In genomic region chr6:91683602-91684473, GRCm38 (mm10) we compare ENCODE assay signal across 8 mouse cellular contexts. TPM values are rescaled to one million over a fixed set of nuclear protein-coding genes. Genes with fewer than 3 reads are reported as not detected.
DNase-seq lines count a peak whose midpoint lies in the region; ATAC-seq lines count a peak whose summit lies in the region.

Gene Slc6a6 (plus strand): TSS chr6:91684053.

- H3K4me1 ChIP-seq in brown adipose tissue, adult 24 weeks (ENCODE audit: control insufficient read depth, insufficient read depth, insufficient read length, low read length) = peaks cover 21% of the 10 kb centered on the region
- H3K4me1 ChIP-seq in heart, embryonic 14.5 days (ENCODE audit: control insufficient read depth in 2 of 2, insufficient read depth in 2 of 2, low read length in 2 of 2) = peaks cover 35 to 53% of the 10 kb centered on the region in 2 experiments
- H3K4me1 ChIP-seq in liver, embryonic 13.5 days (replicated peaks) = peaks cover 71% of the 10 kb centered on the region
- peaks cover 36% of the 10 kb centered on the region for H3K4me1 ChIP-seq in stomach, embryonic 16.5 days (ENCODE audit: control insufficient read depth, insufficient read depth, low read length)

- H3K4me3 ChIP-seq in brown adipose tissue, adult 24 weeks (ENCODE audit: insufficient read depth, low read depth, low read length) = peak within 1 kb of the TSS; percentile 88
- peak within 1 kb of the TSS; percentile 87 to 89 for H3K4me3 ChIP-seq in heart, embryonic 14.5 days (ENCODE audit: control insufficient read depth in 1 of 2, insufficient read depth in 1 of 2, low read depth in 1 of 2, low read length in 2 of 2)
- peak within 1 kb of the TSS; percentile 87 for H3K4me3 ChIP-seq in liver, embryonic 13.5 days (replicated peaks)
- peak within 1 kb of the TSS; percentile 90 for H3K4me3 ChIP-seq in stomach, embryonic 16.5 days (replicated peaks; ENCODE audit: low read length)

- under 1% methylated on average over 45 of the region's 69 CpGs for WGBS in heart, embryonic 14.5 days
- WGBS in liver, embryonic 13.5 days (ENCODE audit: insufficient replicate concordance) = under 1% methylated on average over 59 of the region's 69 CpGs
- WGBS in stomach, embryonic 16.5 days = under 1% methylated on average over 54 of the region's 69 CpGs

- peak; percentile 80 for ATAC-seq in heart, embryonic 14.5 days (ENCODE audit: insufficient number of reproducible peaks, insufficient read depth, low FRiP score, low read depth)
- ATAC-seq in liver, embryonic 13.5 days (ENCODE audit: low read depth) = peak; percentile 77
- ATAC-seq in stomach, embryonic 16.5 days (ENCODE audit: insufficient read depth, low FRiP score) = peak; percentile 86

- H3K4me2 ChIP-seq in heart, embryonic 14.5 days (ENCODE audit: low read length) = peak within 1 kb of the TSS; percentile 94
- peak within 1 kb of the TSS; percentile 99 for H3K4me2 ChIP-seq in liver, embryonic 13.5 days
- peak within 1 kb of the TSS; percentile 82 for H3K4me2 ChIP-seq in stomach, embryonic 16.5 days (ENCODE audit: low read depth, low read length)

- H3K9ac ChIP-seq in heart, embryonic 14.5 days (ENCODE audit: low read length) = peak within 1 kb of the TSS; percentile 91
- peak within 1 kb of the TSS; percentile 93 for H3K9ac ChIP-seq in liver, embryonic 13.5 days
- peak within 1 kb of the TSS; percentile 87 for H3K9ac ChIP-seq in stomach, embryonic 16.5 days (ENCODE audit: low read length)

- DNase-seq in CD4-positive helper T cell, adult 2 months (ENCODE audit: low read depth, low spot score) = peak; percentile 94
- DNase-seq in fibroblast of lung, adult 2 months (ENCODE audit: low read depth) = peak; percentile 69
- DNase-seq in kidney, postnatal 14 days = peak; percentile 96
- peak; percentile 86 for DNase-seq in liver, embryonic 13.5 days
- DNase-seq in neural tube, embryonic 10.5 days (ENCODE audit: extremely low spot score, low spot score) = peak; percentile 99

- H3K27ac ChIP-seq in brown adipose tissue, adult 24 weeks (replicated peaks; ENCODE audit: low read depth, low read length) = peak within 1 kb of the TSS; percentile 82
- peak within 1 kb of the TSS; percentile 90 to 91 for H3K27ac ChIP-seq in heart, embryonic 14.5 days (replicated peaks in 1 of 2; ENCODE audit: control insufficient read depth in 1 of 2, insufficient read depth in 1 of 2, low read depth in 2 of 2, low read length in 2 of 2)
- H3K27ac ChIP-seq in liver, embryonic 13.5 days = peak within 1 kb of the TSS; percentile 91
- peak within 1 kb of the TSS; percentile 92 for H3K27ac ChIP-seq in stomach, embryonic 16.5 days (ENCODE audit: low read length)

- H3K27me3 ChIP-seq in heart, embryonic 14.5 days (ENCODE audit: control insufficient read depth, insufficient read depth, low read length) = no peaks in the 10 kb centered on the region
- H3K27me3 ChIP-seq in liver, embryonic 13.5 days = no peaks in the 10 kb centered on the region
- H3K27me3 ChIP-seq in stomach, embryonic 16.5 days (ENCODE audit: control insufficient read depth, insufficient read depth, low read length) = no peaks in the 10 kb centered on the region

- H3K9me3 ChIP-seq in heart, embryonic 14.5 days (ENCODE audit: control insufficient read depth, low read length) = no peaks in the 10 kb centered on the region
- H3K9me3 ChIP-seq in liver, embryonic 13.5 days (replicated peaks) = no peaks in the 10 kb centered on the region
- H3K9me3 ChIP-seq in stomach, embryonic 16.5 days (replicated peaks; ENCODE audit: control insufficient read depth, low read length) = no peaks in the 10 kb centered on the region

- H3K36me3 ChIP-seq in heart, embryonic 14.5 days (ENCODE audit: control insufficient read depth, insufficient read depth, low read length) = no peaks in the 10 kb centered on the region
- H3K36me3 ChIP-seq in liver, embryonic 13.5 days = no peaks in the 10 kb centered on the region
- no peaks in the 10 kb centered on the region for H3K36me3 ChIP-seq in stomach, embryonic 16.5 days (ENCODE audit: control insufficient read depth, insufficient read depth, low read length)

RNA-seq across cellular contexts. Expression of gene Slc6a6, which starts in this region (rescaled TPM):
- 33.0 and 38.9 TPM in 2 replicates for polyA plus RNA-seq in brown adipose tissue, adult 24 weeks (2012; ENCODE audit: insufficient read depth, insufficient read length, missing spikeins)
- polyA plus RNA-seq in heart, embryonic 14.5 days (2014; fragmentation: Nextera tagmentation; extraction: Ambion mirVana) = 64.2 and 66.8 TPM in 2 replicates
- 21.7 and 23.3 TPM in 2 replicates for polyA plus RNA-seq in liver, embryonic 13.5 days (2015; fragmentation: Nextera tagmentation; extraction: Ambion mirVana)
- 54.4 and 59.5 TPM in 2 replicates for polyA plus RNA-seq in stomach, embryonic 16.5 days (2015; fragmentation: Nextera tagmentation; extraction: Ambion mirVana)

Comparison
In these comparisons a context has a peak if more than half of its experiments do, and no peak if none do; other contexts are left out.
1. Peak in every context shown above with its lines: DNase-seq, ATAC-seq, H3K4me3 ChIP-seq and H3K27ac ChIP-seq.